Mouse (Mus musculus) spleen, adult 10 weeks (tissue): ENCODE results near the gene Bmpr2. TPM values are rescaled to one million over a fixed set of nuclear protein-coding genes. Genes with fewer than 3 reads are reported as not detected.

Experiments used
- polyA plus RNA-seq: library from polyadenylated mRNA; stranded (reverse); fragments of 350-450 nt; fragmentation: Illumina TruSeq; extraction: RNeasy Lipid Tissue Mini Kit (QIAGEN cat#74804); gene quantifications from one replicate; pipeline ENCODE4 v1.2.3, GENCODE M21; 2015; ENCODE audit warnings: low replicate concordance; ENCODE audit not compliant: insufficient read depth

Bmpr2 gene
- 11.1 TPM for polyA plus RNA-seq

DNA sequence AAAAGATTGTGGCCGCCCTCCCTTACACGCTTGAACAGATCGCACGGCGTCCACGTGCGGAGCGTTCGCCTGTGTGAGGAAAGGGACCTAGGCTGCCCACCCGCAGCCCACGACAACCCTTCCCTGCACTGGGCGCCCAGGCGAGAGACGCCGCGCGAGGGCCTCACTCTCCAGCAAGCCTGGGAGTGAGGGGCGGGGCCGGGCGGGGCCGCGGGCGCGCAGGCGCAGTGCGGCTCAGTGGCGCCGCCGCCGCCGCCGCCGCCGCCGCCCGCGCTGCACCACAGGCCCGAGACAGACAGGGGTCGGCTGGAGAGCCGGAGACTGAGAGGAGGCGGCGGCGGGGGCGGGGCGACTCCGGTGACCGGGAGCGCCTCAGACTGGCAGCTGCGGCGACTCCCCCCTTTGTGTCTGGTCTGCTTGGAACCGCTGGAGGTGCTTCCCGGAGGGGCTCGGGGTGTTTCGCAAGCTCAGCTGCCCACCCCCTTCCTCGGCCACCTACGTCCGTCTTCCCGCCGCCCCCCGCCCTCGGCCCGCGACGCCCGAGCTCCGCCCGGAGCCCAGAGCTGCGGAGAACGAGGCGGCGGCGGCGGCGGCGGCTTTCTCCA is at the start of gene Bmpr2:
Gene Bmpr2, plus strand, starts transcription at position 237 of the 605 bp plus-strand sequence.

DNA sequence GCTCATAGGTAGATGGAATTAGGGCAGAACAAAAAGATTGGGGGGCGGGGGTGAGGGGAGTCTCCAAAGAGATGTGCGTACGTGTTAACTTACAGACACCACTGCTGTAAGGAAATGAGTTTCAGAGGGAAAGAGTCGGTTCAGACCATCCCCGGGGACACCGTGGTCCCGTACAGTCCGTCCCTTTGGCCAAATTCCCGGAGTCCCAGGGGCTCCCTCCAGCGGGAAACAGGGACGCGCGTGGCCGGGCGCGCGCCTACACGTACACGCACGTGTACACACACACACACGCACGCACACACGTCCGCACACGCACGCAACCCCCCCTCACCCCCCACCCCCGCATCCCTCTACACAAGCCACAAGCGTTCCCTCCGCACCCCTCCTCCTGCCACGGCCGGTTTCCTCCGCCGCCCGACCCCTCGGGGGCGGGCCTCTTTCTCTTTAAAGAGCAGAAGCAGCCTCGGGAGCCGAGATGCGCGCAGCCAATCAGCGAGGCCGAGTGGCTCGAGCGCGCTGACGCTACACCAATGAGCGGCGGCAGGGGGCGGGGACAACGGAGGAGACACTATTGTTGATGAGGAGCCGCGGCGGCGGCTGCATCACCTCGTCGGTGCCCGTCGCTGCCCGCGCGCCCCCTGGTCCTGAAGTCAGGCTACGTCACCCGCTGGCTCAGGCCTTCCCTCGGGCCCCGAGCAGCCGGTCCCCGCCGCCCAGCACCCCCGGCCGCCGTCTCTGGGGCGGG is 149.4 kb downstream of the Bmpr2 start, which contains the start of gene Fam117b:
Gene Fam117b, plus strand, starts transcription at position 594 of the 745 bp plus-strand sequence.

Other genes with a start within 250 kb of the Bmpr2 start
- gene Gm973, start 247.1 kb upstream of the Bmpr2 start, polyA plus RNA-seq: not detected
- gene Sumo1, start 92.6 kb upstream of the Bmpr2 start, polyA plus RNA-seq: 233 TPM
- gene Nop58, start 78.4 kb upstream of the Bmpr2 start, polyA plus RNA-seq: 253 TPM
- 28.4 TPM for gene Fam117b, start 149.6 kb downstream of the Bmpr2 start, polyA plus RNA-seq